Mouse (Mus musculus) kidney, postnatal 4 days (tissue): ENCODE results near the gene Ppm1h.
A peak's percentile ranks its signal among the peaks of the same experiment; 100 is the strongest.

Experiments
- DNase-seq, 2 experiments: peaks; one replicate each; pipeline ENCODE4 v3.0.0; 2021; ENCODE audit warnings: mixed read lengths in 2 of 2

Ppm1h gene

DNA sequence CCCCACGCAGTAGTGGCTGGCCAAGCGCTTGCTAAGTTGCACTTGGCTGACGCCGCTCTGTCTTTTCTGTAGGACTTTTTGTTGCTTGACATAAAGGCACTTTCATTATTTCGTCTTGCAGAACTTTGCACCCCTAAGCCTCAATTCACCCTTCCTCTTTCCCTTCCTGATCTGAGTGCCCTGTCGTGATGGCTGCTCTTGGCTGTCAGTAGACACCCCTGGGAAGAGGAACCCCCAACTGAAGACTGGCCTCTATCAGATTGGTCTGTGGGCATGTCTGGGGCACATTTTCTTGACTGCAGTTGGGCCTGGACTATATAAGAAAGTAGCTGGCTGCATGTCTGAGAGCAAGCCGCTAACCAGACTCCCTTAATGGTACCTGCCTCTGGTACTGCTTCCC, 95.6 kb downstream of the Ppm1h start:
- DNase-seq = no peak

DNA sequence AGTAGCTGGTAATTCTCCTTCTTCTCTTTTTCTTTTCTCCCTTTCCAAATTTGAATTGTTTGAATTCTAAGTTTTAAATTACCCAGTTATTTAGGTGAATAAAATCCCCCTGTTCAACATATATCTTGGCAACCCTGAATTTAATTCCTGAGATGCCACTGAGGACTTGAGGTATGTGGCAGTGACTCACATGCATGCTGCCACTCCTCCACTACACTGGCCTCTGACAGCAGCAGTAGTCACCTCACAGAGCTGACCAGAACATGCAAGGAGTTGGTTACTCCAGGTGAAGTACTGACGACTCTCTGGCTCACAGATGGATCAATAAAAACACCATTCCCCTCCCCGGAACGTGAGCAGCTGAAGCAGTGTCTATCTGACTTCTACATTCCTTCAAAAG, 98.9 kb downstream of the Ppm1h start:
- no peak for DNase-seq

DNA sequence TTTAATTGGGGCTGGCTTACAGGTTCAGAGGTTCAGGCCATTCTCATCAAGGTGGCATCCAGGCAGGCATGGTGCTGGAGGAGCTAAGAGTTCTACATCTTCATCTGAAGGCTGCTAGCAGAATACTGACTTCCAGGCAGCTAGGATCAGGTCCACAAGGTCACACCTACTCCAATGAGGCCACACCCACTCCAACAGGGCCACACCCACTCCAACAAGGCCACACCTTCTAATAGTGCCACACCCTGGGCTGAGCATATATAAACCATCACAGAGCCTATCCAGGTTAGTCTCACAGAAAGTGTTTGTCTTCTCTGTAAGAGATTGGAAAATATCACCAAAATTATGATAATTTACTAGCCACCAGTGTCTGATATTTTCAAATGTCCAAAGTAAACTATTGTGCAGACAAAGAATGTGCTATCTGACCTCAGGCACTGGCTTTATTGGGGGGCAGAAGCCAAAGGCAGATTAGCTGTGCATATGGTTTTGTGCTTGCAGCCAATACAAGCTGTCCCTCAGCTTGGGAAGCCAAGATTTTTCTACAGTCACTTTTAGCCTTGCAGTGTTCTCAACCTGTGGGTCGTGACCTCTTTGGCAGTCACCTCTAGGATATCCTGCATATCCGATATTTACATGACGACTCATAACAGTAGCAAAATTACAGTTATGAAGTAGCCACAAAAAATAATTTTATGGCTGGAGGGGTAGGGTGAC, 99.5 kb downstream of the Ppm1h start:
- no peak for DNase-seq

DNA sequence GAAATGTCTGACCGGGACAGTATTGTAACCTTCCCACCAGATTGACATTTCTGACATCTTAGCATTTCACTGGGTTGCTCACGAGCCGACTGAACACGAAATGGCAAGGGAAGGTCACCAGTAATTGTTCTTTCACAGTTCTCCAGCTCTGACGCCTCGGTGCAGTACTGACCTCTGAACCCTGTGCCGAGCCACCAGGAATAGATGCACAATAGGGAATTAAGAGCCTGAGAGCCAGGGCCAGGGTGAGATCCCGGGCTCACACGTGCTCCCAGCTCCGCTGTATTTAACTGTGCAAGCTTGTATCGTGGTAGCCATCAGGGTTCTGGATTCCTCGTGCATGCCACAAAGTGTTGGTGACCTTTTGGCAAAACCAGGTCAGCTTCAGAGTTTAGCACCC, 100.8 kb downstream of the Ppm1h start:
- peak in 1 of 2 experiments; percentile 41 for DNase-seq

- DNase-seq = peak; percentile 87 to 90
Measured at GRCm38 (mm10) chr10:122782755-122783154, 104.2 kb downstream of the Ppm1h start.

- DNase-seq = no peak
Measured at GRCm38 (mm10) chr10:122789648-122790170, 111.1 kb downstream of the Ppm1h start.

GRCm38 (mm10) chr10:122792021-122792966, 113.7 kb downstream of the Ppm1h start:
- DNase-seq = peak; percentile 44 to 59

GRCm38 (mm10) chr10:122793193-122793592, 114.6 kb downstream of the Ppm1h start:
- DNase-seq = peak in 1 of 2 experiments; percentile 5

- DNase-seq = peak; percentile 87 to 89
Measured at GRCm38 (mm10) chr10:122794187-122794850, 115.8 kb downstream of the Ppm1h start.

DNA sequence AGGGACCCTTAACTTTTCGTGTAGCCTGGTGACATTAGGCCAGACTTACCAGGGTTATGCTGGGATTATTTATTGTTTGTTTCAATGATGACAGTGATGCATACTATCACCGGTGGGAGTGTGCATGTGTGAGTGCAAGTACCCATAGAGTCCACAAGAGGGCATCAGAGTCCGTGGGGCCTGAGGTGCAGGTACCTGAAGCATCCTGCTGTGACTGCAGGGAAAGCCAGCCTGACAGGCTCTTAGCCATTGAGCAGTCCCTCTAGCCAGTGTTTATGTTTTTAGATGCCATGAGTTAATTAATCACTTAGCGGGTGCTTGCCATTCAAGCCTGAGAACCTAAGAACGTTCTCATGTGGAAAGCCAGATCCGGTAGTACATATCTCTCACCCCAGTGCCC, 119.4 kb downstream of the Ppm1h start:
- peak in 1 of 2 experiments; percentile 45 for DNase-seq

DNA sequence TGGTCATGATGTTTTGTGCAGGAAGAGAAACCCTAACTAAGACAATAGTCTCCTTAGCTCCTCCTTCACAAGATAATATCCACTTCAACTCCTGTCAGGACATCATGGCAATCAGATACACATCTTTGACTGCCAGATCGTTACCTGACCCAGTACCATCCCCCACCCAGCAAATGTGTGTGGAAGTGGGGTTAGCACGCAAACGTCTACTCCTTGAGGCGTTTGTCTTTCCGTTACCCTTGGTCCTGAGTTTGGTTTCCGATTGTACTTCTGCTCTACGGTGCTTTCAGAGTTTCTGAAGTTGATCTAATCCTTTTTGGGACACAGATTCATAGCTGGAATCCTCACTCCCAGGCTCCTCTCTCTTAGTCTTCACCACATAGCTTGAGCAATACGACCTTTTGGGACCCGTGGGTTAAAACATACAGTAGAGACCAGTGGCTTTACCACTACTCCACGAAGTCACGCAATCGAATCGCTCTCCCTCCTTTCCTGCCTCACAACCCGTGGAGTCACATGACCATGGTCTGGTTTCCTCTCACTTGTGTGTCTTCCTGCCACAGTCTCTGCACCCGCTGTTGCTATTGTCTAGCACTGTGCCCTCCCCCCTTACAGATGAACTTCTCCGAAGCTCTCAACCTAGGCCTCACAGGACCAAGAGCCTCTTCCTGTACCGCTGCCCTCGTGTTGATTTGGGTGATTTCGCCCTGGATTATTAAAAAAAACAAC, 121.6 kb downstream of the Ppm1h start:
- DNase-seq = no peak

DNA sequence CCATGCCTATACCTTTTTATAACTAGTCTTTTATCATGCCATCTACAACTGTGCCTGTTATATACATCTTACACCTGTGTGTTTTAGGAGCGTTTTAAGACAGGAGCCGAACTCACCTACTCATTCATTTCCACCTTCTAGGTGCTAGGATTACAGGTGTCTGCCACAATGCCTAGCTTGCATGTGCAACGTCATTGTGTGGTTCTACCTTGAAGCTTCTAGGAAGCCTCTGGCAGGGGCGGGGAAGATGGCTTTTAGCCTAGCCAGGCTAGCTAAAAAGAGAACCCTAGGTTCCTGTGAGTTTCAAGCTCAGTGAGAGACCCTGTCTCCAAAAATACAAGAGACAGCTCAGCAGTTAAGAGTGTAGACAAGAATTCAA, 122.2 kb downstream of the Ppm1h start:
- no peak for DNase-seq

DNA sequence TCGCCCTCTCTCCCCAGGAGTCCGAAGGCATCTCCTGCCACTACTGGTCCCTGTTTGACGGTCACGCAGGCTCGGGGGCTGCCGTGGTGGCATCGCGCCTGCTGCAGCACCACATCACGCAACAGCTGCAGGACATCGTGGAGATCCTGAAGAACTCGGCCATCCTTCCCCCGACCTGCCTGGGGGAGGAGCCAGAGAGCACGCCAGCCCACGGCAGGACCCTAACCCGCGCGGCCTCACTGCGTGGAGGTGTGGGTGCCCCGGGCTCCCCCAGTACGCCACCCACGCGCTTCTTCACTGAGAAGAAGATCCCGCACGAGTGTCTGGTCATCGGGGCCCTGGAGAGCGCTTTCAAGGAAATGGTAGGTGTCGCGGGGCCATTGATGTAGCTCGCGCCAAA, 123.7 kb downstream of the Ppm1h start:
- peak; percentile 51 to 63 for DNase-seq

DNA sequence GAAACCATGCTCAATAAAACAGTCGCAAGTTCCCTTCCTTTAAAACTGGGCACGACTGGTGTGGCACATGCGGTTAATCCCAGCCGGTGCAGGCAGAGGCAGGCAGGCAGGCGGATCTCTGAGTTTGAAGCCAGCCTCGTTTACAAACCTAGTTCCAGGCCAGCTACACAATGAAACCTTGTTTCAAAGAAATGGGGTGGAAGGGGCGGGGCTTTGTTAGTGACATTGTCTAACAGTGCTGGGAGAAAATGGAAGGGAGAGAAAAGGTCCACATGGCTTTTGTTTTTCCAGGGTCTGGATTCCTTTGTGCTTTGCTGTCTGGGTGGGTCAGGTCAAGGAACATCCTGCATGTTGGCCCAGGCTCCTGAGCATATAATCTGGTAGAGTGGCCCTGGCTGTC, 124.3 kb downstream of the Ppm1h start:
- DNase-seq = no peak

DNA sequence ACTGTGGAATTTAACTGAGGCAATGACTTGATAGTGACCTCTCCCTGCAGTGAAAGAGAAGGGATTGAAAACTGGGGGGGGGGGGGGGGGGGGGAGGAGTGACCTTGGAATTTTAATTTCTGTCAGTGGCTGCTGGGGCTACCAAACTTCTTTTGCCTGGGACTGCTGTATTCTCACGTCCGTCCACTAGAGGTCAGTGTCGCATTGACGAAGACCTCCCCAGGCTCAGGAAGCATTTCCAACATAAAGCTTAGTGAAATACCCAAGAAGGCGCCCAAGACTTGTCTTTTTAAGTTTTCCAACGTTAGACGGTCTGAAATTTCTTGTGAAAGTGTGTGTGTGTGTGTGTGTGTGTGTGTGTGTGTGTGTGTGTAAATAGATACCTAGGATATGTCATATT, 125.3 kb downstream of the Ppm1h start:
- peak; percentile 89 to 91 for DNase-seq

DNA sequence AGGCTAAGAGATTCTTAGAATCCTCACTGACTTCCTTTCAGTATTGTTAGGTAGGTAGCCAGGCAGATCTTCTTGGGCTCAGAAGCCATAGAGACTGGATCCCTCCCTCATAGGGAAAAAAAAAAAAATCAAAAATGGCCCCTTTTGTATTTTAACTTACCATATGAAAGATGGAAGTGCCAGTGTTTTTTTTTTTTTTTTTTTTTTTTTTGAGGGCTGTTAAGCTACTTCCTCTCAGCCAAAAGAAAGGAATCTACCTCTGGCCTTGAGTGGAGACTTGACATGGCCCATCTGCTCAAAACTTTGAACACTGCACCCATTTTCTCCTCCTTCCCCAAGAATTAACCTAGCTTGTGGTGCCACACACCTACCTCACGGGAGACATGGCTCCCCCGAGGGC, 127.3 kb downstream of the Ppm1h start:
- no peak for DNase-seq

- peak; percentile 87 to 88 for DNase-seq
Measured at GRCm38 (mm10) chr10:122807127-122808105, 128.9 kb downstream of the Ppm1h start.

DNA sequence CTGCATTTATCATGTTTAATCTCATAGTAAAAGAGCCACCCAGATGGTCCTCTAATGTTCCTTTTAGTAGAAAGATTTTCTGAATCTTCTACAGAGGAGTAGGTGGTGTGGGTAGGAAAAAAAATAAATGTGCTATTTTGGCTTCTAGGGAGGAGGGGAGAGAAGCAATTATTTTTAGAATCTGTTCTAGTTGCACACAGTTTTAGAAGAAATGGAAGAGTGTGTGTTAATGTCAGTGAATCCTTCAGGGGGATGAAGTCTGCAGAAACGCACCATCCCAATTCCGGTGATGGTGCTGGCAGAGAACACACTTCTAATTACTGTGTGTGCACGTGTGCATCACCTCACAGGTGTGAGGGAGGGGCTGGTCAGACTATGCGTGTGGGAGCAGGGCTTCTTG, 129.6 kb downstream of the Ppm1h start:
- no peak for DNase-seq

DNA sequence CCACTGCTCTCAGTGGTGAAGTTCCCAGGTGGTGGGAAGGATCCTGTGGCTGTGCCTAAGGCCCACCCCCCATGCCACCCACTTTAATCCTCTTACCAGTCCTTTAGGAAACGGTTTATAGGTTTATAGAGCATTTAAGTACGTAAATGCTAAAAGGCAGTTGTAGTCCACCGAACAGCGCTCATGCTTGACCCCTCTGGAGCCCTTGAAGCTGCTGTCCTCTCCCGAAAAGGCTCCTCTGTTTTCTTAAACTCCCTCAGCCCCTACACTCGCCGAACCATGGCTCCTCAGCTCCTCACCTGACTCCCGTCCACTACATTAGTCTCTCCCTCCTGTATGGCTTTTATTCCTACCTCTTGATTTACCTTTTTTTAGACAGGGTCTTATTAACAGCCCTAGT, 131.3 kb downstream of the Ppm1h start:
- DNase-seq = no peak

- DNase-seq = peak; percentile 58 to 71
Measured at GRCm38 (mm10) chr10:122815094-122815493, 136.5 kb downstream of the Ppm1h start.

DNA sequence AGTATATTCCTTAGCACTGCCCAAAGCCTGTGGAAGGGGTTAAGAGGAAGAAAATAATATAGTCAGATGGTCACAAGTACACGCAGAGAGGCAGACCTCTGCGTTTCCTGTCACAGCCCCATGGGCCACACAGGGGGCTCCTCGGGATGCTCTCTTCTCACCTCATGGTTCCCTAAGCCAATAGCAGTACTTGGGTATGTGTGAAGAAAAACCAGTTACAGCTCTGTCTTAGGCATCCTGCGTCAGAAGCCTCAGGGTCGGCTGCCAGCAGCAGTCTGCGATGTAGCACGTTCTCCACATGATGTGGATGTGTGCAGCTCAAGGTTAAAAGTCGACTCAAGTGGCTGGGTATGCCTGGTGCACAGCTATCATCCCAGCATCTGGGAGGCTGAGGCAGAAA, 139.2 kb downstream of the Ppm1h start:
- no peak for DNase-seq
